Mouse (Mus musculus) spleen, adult 10 weeks (tissue): ENCODE data around the gene Olfr785. TPM values are rescaled to one million over a fixed set of nuclear protein-coding genes. Genes with fewer than 3 reads are reported as not detected.

Source experiments
- polyA plus RNA-seq: library from polyadenylated mRNA; stranded (reverse); fragments of 350-450 nt; fragmentation: Illumina TruSeq; extraction: RNeasy Lipid Tissue Mini Kit (QIAGEN cat#74804); gene quantifications from one replicate; pipeline ENCODE4 v1.2.3, GENCODE M21; 2015; ENCODE audit warnings: low replicate concordance; ENCODE audit not compliant: insufficient read depth

Olfr785 gene
- polyA plus RNA-seq = not detected

DNA sequence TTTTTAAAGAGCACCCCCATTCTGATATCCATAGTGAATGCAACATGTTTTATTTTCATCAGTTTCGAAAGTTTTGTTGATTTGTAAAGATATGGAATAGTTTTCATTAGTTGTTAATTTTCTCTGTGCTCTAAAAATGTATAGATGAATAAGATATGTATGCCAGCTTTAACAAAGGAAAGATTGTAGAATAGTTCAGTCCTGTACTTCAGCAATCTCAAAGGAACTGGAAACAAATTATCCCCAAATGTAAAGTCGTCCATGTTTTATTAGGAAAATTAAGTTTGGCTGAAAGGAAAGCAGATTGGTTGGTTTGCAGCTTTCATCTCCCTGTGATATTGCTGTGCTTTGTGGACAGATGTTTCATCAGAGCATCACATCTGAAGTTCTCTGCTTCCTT is at the start of gene Olfr785:
Olfr785 (plus strand) TSS at position 301 of the 400 bp plus-strand sequence.

DNA sequence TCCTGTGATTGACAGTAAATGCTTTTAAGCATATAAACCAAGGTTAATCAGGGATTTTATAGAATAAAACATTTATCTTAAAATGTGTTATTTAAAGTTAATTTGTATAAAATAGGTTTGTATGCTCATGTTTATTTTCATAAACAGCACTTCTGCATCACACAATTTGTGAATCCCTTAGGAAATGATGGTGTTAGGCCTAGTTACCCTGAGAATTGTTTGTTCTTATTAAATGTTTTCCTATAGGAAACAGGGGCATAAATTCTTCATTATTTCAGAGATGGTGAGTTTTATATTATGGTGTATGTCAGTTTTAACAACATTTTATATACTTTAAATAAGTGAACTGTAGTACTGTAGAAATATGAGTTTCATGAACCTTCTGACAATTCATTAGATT is 21.4 kb upstream of the Olfr785 start, which contains the start of gene Olfr784:
Olfr784 (plus strand) TSS at position 301 of the 400 bp plus-strand sequence.

DNA sequence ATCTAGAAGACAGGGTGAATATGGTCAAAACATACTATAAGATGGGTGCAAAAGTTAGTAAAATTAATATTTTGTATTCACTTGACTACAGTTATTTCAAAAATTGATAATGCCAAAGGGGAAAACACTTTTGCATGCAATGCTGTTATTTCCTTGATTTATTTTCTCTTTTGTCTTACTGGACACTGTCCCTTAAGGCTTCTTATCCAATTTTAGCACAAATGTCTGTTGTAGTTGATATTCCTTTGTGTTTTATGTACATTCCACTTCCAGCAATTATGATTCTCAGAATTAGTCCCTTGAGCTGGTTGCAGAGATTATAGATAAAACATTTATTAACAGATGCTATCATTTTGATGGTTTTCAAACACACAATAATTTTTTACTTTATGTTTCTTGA is 21.8 kb downstream of the Olfr785 start, which contains the start of gene Olfr786:
Olfr786 (plus strand) TSS at position 301 of the 400 bp plus-strand sequence.

Other genes starting within 250 kb of the Olfr785 start
- not detected for gene Olfr771, start 240.7 kb upstream of the Olfr785 start, polyA plus RNA-seq
- gene Olfr772, start 227.5 kb upstream of the Olfr785 start, polyA plus RNA-seq = not detected
- gene Olfr773, start 218.0 kb upstream of the Olfr785 start, polyA plus RNA-seq = not detected
- gene Olfr774, start 169.2 kb upstream of the Olfr785 start, polyA plus RNA-seq = not detected
- gene Olfr775, start 157.0 kb upstream of the Olfr785 start, polyA plus RNA-seq = not detected
- not detected for gene Olfr776, start 146.3 kb upstream of the Olfr785 start, polyA plus RNA-seq
- not detected for gene Olfr777, start 133.9 kb upstream of the Olfr785 start, polyA plus RNA-seq
- gene Olfr780, start 87.3 kb upstream of the Olfr785 start, polyA plus RNA-seq = not detected
- gene Olfr781, start 76.6 kb upstream of the Olfr785 start, polyA plus RNA-seq = not detected
- not detected for gene Olfr782, start 56.6 kb upstream of the Olfr785 start, polyA plus RNA-seq
- not detected for gene Olfr784, start 21.3 kb upstream of the Olfr785 start, polyA plus RNA-seq
- not detected for gene Olfr786, start 21.9 kb downstream of the Olfr785 start, polyA plus RNA-seq
- gene Olfr787, start 56.4 kb downstream of the Olfr785 start, polyA plus RNA-seq = not detected
- not detected for gene Olfr788, start 65.6 kb downstream of the Olfr785 start, polyA plus RNA-seq
- not detected for gene Olfr789, start 79.3 kb downstream of the Olfr785 start, polyA plus RNA-seq
- not detected for gene Olfr790, start 93.1 kb downstream of the Olfr785 start, polyA plus RNA-seq
- gene Olfr791, start 116.4 kb downstream of the Olfr785 start, polyA plus RNA-seq = not detected
- not detected for gene Olfr792, start 133.7 kb downstream of the Olfr785 start, polyA plus RNA-seq
- gene Olfr794, start 162.2 kb downstream of the Olfr785 start, polyA plus RNA-seq = not detected
- not detected for gene Olfr796, start 207.1 kb downstream of the Olfr785 start, polyA plus RNA-seq
- gene Olfr798, start 222.5 kb downstream of the Olfr785 start, polyA plus RNA-seq = not detected
- not detected for gene Olfr799, start 232.1 kb downstream of the Olfr785 start, polyA plus RNA-seq